Mouse (Mus musculus): Measurements from ENCODE around the gene Pop5. TPM values are rescaled to one million over a fixed set of nuclear protein-coding genes. Genes with fewer than 3 reads are reported as not detected.

Gene Pop5
- total and polyA plus RNA-seq, 2 experiments from 2014 or later, result 32.8 to 96.6 TPM

DNA sequence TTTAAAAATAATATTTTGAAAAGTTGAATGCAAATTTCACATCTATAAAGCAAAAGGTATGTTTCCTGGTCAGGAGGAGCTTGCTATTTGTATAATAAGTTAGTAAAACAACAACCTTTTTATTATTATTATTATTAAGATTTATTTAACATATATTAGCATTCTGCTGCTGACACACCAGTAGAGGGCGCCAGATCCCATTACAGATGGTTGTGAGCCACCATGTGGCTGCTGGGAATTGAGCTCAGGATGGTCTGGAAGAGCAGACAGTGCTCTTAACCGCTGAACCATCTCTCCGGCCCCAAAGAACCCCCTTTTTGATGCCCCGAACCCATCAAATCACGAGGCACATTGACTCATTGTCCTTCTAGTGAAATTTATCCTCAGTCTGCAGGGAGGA, 28.4 kb upstream of the Pop5 start:
- ATAC-seq (no peak), DNase-seq (no peak)
- WGBS, result 57% methylated on average over 5 of the region's 5 CpGs
- Histone ChIP-seq H3K4me3 (ENCODE audit: low read depth, low read length) (no peak overlapping the region), H3K27ac (ENCODE audit: low read depth, low read length) (peak overlapping the region; percentile 67), H3K36me3 (ENCODE audit: insufficient read depth) (no peaks in the 10 kb centered on the region), H3K4me2 (ENCODE audit: low read depth) (no peak overlapping the region), H3K9me3 (ENCODE audit: low read length) (no peaks in the 10 kb centered on the region), H3K27me3 (ENCODE audit: insufficient read depth, low read length) (no peaks in the 10 kb centered on the region), H3K9ac (no peak overlapping the region), H3K4me1 (ENCODE audit: insufficient read depth) (peaks cover 11% of the 10 kb centered on the region; the same call in 1 of the 2 replicates)
- peak; percentile 46; the same call in 1 of the 2 replicates for TF ChIP-seq CTCF (IDR thresholded peaks at IDR 0.05; ENCODE audit: low read depth)

- TF ChIP-seq CTCF (IDR thresholded peaks at IDR 0.05; ENCODE audit: low read depth), result no peak
- peak overlapping the region; percentile 16; the same call in 1 of the 2 replicates for H3K27ac ChIP-seq (ENCODE audit: low read depth, low read length)
Measured at GRCm38 (mm10) chr5:115207892-115208291, 27.7 kb upstream of the Pop5 start.

GRCm38 (mm10) chr5:115208601-115209000, 27.0 kb upstream of the Pop5 start:
- Histone ChIP-seq H3K36me3 (ENCODE audit: insufficient read depth) (no peaks in the 10 kb centered on the region), H3K4me2 (ENCODE audit: low read depth) (no peak overlapping the region), H3K4me3 (ENCODE audit: low read depth, low read length) (no peak overlapping the region), H3K9ac (no peak overlapping the region), H3K9me3 (ENCODE audit: low read length) (no peaks in the 10 kb centered on the region), H3K4me1 (ENCODE audit: insufficient read depth) (peaks cover 11% of the 10 kb centered on the region; the same call in 1 of the 2 replicates), H3K27ac (ENCODE audit: low read depth, low read length) (no peak overlapping the region), H3K27me3 (ENCODE audit: insufficient read depth, low read length) (no peaks in the 10 kb centered on the region)
- no peak for DNase-seq
- no peak for TF ChIP-seq CTCF (IDR thresholded peaks at IDR 0.05; ENCODE audit: low read depth)
- no peak for ATAC-seq
- WGBS, result 66% methylated on average over 5 of the region's 5 CpGs

More at GRCm38 (mm10) chr5:115207892-115208291, 27.7 kb upstream of the Pop5 start:
- Histone ChIP-seq H3K9me3 (ENCODE audit: low read length) (no peaks in the 10 kb centered on the region), H3K27me3 (ENCODE audit: insufficient read depth, low read length) (no peaks in the 10 kb centered on the region), H3K9ac (no peak overlapping the region), H3K4me2 (ENCODE audit: low read depth) (no peak overlapping the region), H3K4me1 (ENCODE audit: insufficient read depth) (peaks cover 11% of the 10 kb centered on the region; the same call in 1 of the 2 replicates), H3K4me3 (ENCODE audit: low read depth, low read length) (no peak overlapping the region), H3K36me3 (ENCODE audit: insufficient read depth) (no peaks in the 10 kb centered on the region)
- DNase-seq (peak; percentile 39), ATAC-seq (no peak)
- 11% methylated on average over 9 of the region's 16 CpGs for WGBS

GRCm38 (mm10) chr5:115210380-115210779, 25.3 kb upstream of the Pop5 start:
- no peak for DNase-seq
- Histone ChIP-seq H3K27ac (ENCODE audit: low read depth, low read length) (no peak overlapping the region), H3K9ac (no peak overlapping the region), H3K4me3 (ENCODE audit: low read depth, low read length) (no peak overlapping the region), H3K4me1 (ENCODE audit: insufficient read depth) (peaks cover 2% of the 10 kb centered on the region; the same call in 1 of the 2 replicates), H3K36me3 (ENCODE audit: insufficient read depth) (no peaks in the 10 kb centered on the region), H3K4me2 (ENCODE audit: low read depth) (no peak overlapping the region), H3K27me3 (ENCODE audit: insufficient read depth, low read length) (no peaks in the 10 kb centered on the region), H3K9me3 (ENCODE audit: low read length) (no peaks in the 10 kb centered on the region)
- ATAC-seq, result no peak
- peak; percentile 49 for TF ChIP-seq CTCF (IDR thresholded peaks at IDR 0.05; ENCODE audit: low read depth)
- WGBS, result 3% methylated on average over 1 of the region's 1 CpGs

GRCm38 (mm10) chr5:115212451-115212850, 23.2 kb upstream of the Pop5 start:
- Histone ChIP-seq H3K27ac (ENCODE audit: low read depth, low read length) (no peak overlapping the region), H3K36me3 (ENCODE audit: insufficient read depth) (no peaks in the 10 kb centered on the region), H3K27me3 (ENCODE audit: insufficient read depth, low read length) (no peaks in the 10 kb centered on the region), H3K9me3 (ENCODE audit: low read length) (no peaks in the 10 kb centered on the region), H3K4me3 (ENCODE audit: low read depth, low read length) (no peak overlapping the region), H3K4me2 (ENCODE audit: low read depth) (no peak overlapping the region), H3K4me1 (ENCODE audit: insufficient read depth) (peaks cover 5% of the 10 kb centered on the region; the same call in 1 of the 2 replicates), H3K9ac (no peak overlapping the region)
- ATAC-seq (no peak), DNase-seq (peak; percentile 32)
- no peak for TF ChIP-seq CTCF (IDR thresholded peaks at IDR 0.05; ENCODE audit: low read depth)
- WGBS, result 59% methylated on average over 9 of the region's 9 CpGs

DNA sequence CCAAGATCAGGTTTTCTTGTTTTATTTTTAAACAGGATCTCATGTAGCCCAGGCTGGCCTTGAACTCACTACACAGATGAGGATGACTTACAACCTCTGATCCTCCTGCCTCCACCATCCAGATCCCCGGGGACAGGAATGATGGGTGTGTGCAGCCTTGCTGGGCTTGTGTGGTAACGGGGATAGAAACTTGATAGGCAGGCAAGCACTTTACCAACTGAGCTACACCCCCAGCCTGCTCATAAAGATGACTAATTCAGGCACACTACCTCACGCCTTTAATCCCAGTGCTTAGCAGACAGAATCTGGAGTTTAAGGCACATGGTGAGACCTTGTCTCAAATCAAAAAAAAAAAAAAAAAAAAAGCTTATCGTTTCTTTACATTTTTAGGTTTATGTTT, 22.8 kb upstream of the Pop5 start:
- WGBS, result 67% methylated on average over 4 of the region's 4 CpGs
- Histone ChIP-seq H3K4me1 (ENCODE audit: insufficient read depth) (peaks cover 5% of the 10 kb centered on the region; the same call in 1 of the 2 replicates), H3K27ac (ENCODE audit: low read depth, low read length) (no peak overlapping the region), H3K36me3 (ENCODE audit: insufficient read depth) (no peaks in the 10 kb centered on the region), H3K9ac (no peak overlapping the region), H3K4me2 (ENCODE audit: low read depth) (no peak overlapping the region), H3K4me3 (ENCODE audit: low read depth, low read length) (no peak overlapping the region), H3K27me3 (ENCODE audit: insufficient read depth, low read length) (no peaks in the 10 kb centered on the region), H3K9me3 (ENCODE audit: low read length) (no peaks in the 10 kb centered on the region)
- no peak for ATAC-seq
- no peak for DNase-seq
- no peak for TF ChIP-seq CTCF (IDR thresholded peaks at IDR 0.05; ENCODE audit: low read depth)

- 1% methylated on average over 17 of the region's 17 CpGs for WGBS
- H3K36me3 ChIP-seq (ENCODE audit: insufficient read depth), result no peaks in the 10 kb centered on the region
- no peak for TF ChIP-seq CTCF (IDR thresholded peaks at IDR 0.05; ENCODE audit: low read depth)
- H3K27me3 ChIP-seq (ENCODE audit: insufficient read depth, low read length), result no peaks in the 10 kb centered on the region
- peaks cover 5% of the 10 kb centered on the region; the same call in 1 of the 2 replicates for H3K4me1 ChIP-seq (ENCODE audit: insufficient read depth)
- no peaks in the 10 kb centered on the region for H3K9me3 ChIP-seq (ENCODE audit: low read length)
- peak; percentile 84 for ATAC-seq
- H3K27ac ChIP-seq (ENCODE audit: low read depth, low read length), result peak overlapping the region; percentile 88
- peak; percentile 82 for DNase-seq
- H3K4me3 ChIP-seq (ENCODE audit: low read depth, low read length), result peak overlapping the region; percentile 43
- peak overlapping the region; percentile 69 for H3K4me2 ChIP-seq (ENCODE audit: low read depth)
- H3K9ac ChIP-seq, result peak overlapping the region; percentile 75
Measured at GRCm38 (mm10) chr5:115214864-115215263, 20.8 kb upstream of the Pop5 start.
